Mouse (Mus musculus) CH12.LX (cell line): Measurements from ENCODE around the gene Cnbp.

ENCODE experiments used
- CHD2 ChIP-seq: IDR thresholded peaks from 2 replicates; pipeline ENCODE4 v1.6.1; 2011; ENCODE audit warnings: low read length, improper control_type of control experiment
- CTCF ChIP-seq, 2 experiments: IDR thresholded peaks in 1 of 2; conservative IDR thresholded peaks in 1 of 2; 2 replicates each; pipeline ENCODE4 v1.5.1; 2011 to 2012; ENCODE audit warnings: low read depth in 2 of 2, low read length in 2 of 2, improper control_type of control experiment in 1 of 2, inconsistent platforms in 1 of 2, mild to moderate bottlenecking in 1 of 2, moderate library complexity in 1 of 2
- E2F4 ChIP-seq: IDR thresholded peaks from 2 replicates; pipeline ENCODE4 v1.6.1; 2011; ENCODE audit warnings: low read depth, low read length, improper control_type of control experiment; ENCODE audit not compliant: insufficient replicate concordance
- EP300 ChIP-seq: IDR thresholded peaks from 2 replicates; pipeline ENCODE4 v1.6.1; 2011; ENCODE audit warnings: low read length, improper control_type of control experiment
- JUN ChIP-seq: IDR thresholded peaks from 2 replicates; pipeline ENCODE4 v1.6.1; 2011; ENCODE audit warnings: low read depth, mild to moderate bottlenecking, low read length, improper control_type of control experiment, moderate library complexity; ENCODE audit not compliant: insufficient read depth
- MAFK ChIP-seq: IDR thresholded peaks from 2 replicates; pipeline ENCODE4 v1.6.1; 2011; ENCODE audit warnings: low read length, improper control_type of control experiment; ENCODE audit not compliant: insufficient replicate concordance
- MXI1 ChIP-seq: IDR thresholded peaks from 2 replicates; pipeline ENCODE4 v1.6.1; 2011; ENCODE audit warnings: mild to moderate bottlenecking, low read depth, low read length, improper control_type of control experiment
- POLR2A ChIP-seq: IDR thresholded peaks from 2 replicates; pipeline ENCODE4 v1.6.1; 2011; ENCODE audit warnings: low read depth, mild to moderate bottlenecking, improper control_type of control experiment, low read length
- RAD21 ChIP-seq: IDR thresholded peaks from 2 replicates; pipeline ENCODE4 v1.6.1; 2011; ENCODE audit warnings: low read depth, mild to moderate bottlenecking, low read length, improper control_type of control experiment, moderate library complexity
- RCOR1 ChIP-seq: conservative IDR thresholded peaks from 2 replicates; pipeline ENCODE4 v1.6.1; 2012; ENCODE audit warnings: low read depth, mild to moderate bottlenecking, inconsistent platforms, low read length, improper control_type of control experiment
- TBP ChIP-seq: conservative IDR thresholded peaks from 2 replicates; pipeline ENCODE4 v1.6.1; 2011; ENCODE audit warnings: low read depth, low read length, improper control_type of control experiment
- USF1 ChIP-seq: IDR thresholded peaks from 2 replicates; pipeline ENCODE4 v1.6.1; 2014; ENCODE audit warnings: low read depth, mild to moderate bottlenecking, inconsistent platforms, low read length, improper control_type of control experiment
- ZNF384 ChIP-seq: IDR thresholded peaks from 2 replicates; pipeline ENCODE4 v1.6.1; 2012; ENCODE audit warnings: low read depth, low read length, improper control_type of control experiment, inconsistent platforms

DNA sequence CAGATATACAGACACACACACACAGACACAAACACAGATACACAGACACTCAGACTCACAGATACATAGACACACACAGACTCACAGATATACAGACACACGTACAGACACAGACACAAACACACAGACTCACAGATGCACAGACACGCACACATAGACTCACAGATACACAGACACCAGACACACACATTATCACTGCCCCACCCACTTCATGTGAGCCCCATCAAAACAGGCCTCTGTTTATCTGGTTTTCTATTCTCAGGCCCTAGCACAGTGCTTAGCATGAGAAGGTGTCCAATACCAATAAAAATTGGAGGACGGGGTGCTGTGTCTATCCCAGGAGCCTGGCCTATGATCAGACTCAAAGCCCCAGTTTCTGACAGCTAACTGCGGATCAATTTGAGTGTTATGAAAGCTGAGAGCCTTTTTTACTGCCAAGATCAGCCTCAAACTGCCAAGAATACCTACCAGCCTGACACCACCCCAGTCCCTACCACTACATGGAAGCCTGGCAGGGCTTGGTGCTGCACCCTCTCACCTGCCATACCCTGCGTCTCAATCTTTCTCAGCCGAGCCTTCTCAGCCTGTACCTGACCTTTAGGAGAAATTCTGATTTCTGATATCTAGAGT is 54.5 kb downstream of the Cnbp start:
- TF ChIP-seq E2F4 = no peak
- no peak for TF ChIP-seq CTCF (conservative IDR thresholded peaks at IDR 0.05 in 1 of 2, IDR thresholded peaks at IDR 0.05 in 1 of 2; ENCODE audit: low read depth in 2 of 2, low read length in 2 of 2)
- no peak for TF ChIP-seq POLR2A
- TF ChIP-seq CHD2 = no peak
- TF ChIP-seq EP300 = no peak
- TF ChIP-seq MAFK = no peak
- no peak for TF ChIP-seq MXI1
- TF ChIP-seq USF1 = no peak
- no peak for TF ChIP-seq RCOR1
- TF ChIP-seq ZNF384 = no peak
- no peak for TF ChIP-seq RAD21
- no peak for TF ChIP-seq JUN
- no peak for TF ChIP-seq TBP
